Mouse (Mus musculus) cerebellum, adult 11 months (tissue): ENCODE measurements around the gene Acot3.

Experiments
- DNase-seq: peaks from one replicate; pipeline ENCODE4 v3.0.0; 2022

Gene Acot3

DNA sequence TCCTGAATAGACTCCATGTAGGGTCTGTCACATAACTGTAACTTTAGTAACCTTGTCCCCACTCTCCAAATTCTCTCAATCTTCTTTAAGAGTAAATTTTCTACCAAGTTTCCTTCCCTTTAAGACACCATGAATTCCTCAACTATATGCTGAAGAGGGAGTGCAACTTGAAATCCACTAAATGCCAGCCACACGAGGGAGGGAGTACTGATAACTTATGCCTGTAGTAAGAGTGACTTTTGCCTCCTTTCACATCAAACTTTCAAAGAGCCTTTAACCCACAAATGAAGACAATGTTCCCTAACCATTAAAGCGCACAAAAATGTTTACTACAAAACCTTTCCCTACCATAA is 49.5 kb downstream of the Acot3 start:
- DNase-seq: no peak

DNA sequence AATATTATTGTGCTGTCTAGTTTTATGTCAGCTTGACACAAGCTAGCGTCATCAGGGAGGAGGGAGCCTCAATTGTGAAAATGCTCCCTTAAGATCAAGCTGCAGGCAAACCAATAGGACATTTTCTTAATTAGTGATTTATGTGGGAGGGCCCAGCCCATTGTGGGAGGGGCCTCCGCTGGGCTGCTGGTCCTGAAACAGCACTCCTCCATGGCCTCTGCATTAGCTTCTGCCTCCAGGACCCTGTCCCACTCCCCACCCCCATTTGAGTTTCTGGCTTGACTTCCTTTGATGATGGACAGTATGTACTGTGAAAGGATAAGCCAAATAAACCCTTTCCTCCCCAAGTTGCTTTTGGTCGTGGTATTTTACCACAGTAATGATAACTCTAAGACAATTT is 55.1 kb downstream of the Acot3 start:
- no peak for DNase-seq

GRCm38 (mm10) chr12:84107692-84108091 is 55.7 kb downstream of the Acot3 start:
- DNase-seq: no peak

DNA sequence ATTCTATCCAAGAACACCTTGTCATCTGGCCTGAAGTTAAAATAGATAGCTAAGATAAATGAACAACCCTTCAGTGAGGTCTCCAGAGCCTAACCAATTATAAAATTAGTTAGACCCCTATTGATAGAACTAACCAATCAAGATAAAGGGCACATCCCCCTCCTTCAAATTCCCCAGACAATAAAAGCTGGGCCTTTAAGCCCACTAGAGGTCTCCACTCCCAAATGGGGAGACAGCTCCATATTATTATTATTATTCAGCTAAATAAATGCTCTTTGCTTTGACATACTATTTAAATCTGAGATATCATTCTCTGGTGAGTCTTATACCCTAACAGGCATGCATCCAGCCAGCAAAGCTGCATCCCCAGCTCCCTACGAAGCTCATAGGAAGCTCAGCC is 58.0 kb downstream of the Acot3 start:
- DNase-seq: no peak
